Mouse (Mus musculus) forebrain, embryonic 15.5 days (tissue): ENCODE data around the gene Vmac. TPM values are rescaled to one million over a fixed set of nuclear protein-coding genes. Genes with fewer than 3 reads are reported as not detected.

Experiments
- ATAC-seq: fragments of 200-750 bp; cut with Nextera tagmentation; replicated peaks from 2 replicates; pipeline ENCODE4 v1.8.0; 2017; ENCODE audit warnings: mild to moderate bottlenecking, moderate TSS enrichment, moderate library complexity
- H3K27ac ChIP-seq: fragments of 300-500 bp; sonication (generic); replicated peaks from 2 replicates; pipeline ENCODE4 v1.5.1; 2015; ENCODE audit warnings: mild to moderate bottlenecking, inconsistent platforms
- H3K27me3 ChIP-seq: fragments of 300-500 bp; sonication (generic); 2 replicates; pipeline ENCODE4 v1.6.1; 2015; ENCODE audit warnings: inconsistent platforms
- H3K36me3 ChIP-seq: fragments of 300-500 bp; sonication (generic); 2 replicates; pipeline ENCODE4 v1.6.1; 2015; ENCODE audit warnings: mild to moderate bottlenecking, inconsistent platforms
- H3K4me1 ChIP-seq: fragments of 300-500 bp; sonication (generic); 2 replicates; pipeline ENCODE4 v1.6.1; 2015; ENCODE audit warnings: inconsistent platforms
- H3K4me2 ChIP-seq: fragments of 300-500 bp; sonication (generic); replicated peaks from 2 replicates; pipeline ENCODE4 v1.6.1; 2015; ENCODE audit warnings: mild to moderate bottlenecking, inconsistent platforms
- H3K4me3 ChIP-seq: fragments of 300-500 bp; sonication (generic); 2 replicates; pipeline ENCODE4 v1.5.1; 2015; ENCODE audit warnings: mild to moderate bottlenecking, inconsistent platforms
- H3K9ac ChIP-seq: fragments of 300-500 bp; sonication (generic); replicated peaks from 2 replicates; pipeline ENCODE4 v1.6.1; 2015; ENCODE audit warnings: mild to moderate bottlenecking, inconsistent platforms
- H3K9me3 ChIP-seq: fragments of 300-500 bp; sonication (generic); 2 replicates; pipeline ENCODE4 v1.6.1; 2016; ENCODE audit warnings: inconsistent platforms
- WGBS: fragments of 180-500 bp; shearing (Covaris S2); methylation state at CpG from one replicate; pipeline ENCODE4 v1.1.7; 2015; ENCODE audit warnings: mixed read lengths; 5-methylcytosine and 5-hydroxymethylcytosine counted together
- polyA plus RNA-seq: library from polyadenylated mRNA; unstranded; fragments of >200 nt; fragmentation: Nextera tagmentation; extraction: Ambion mirVana; gene quantifications from 2 replicates; pipeline ENCODE4 v1.2.1, GENCODE M21; 2015

Vmac gene
- 18.4 and 20.3 TPM in 2 replicates for polyA plus RNA-seq

- ATAC-seq = peak; percentile 80
- Histone ChIP-seq H3K9ac (peak within 1 kb of the TSS; percentile 93), H3K4me3 (peak within 1 kb of the TSS; percentile 75), H3K9me3 (no peaks in the 10 kb centered on the region), H3K4me1 (peaks cover 28% of the 10 kb centered on the region), H3K36me3 (peaks cover 16% of the 10 kb centered on the region), H3K4me2 (peak within 1 kb of the TSS; percentile 74), H3K27me3 (no peaks in the 10 kb centered on the region), H3K27ac (peak within 1 kb of the TSS; percentile 85)
- WGBS = under 1% methylated on average over 59 of the region's 59 CpGs
Observed at GRCm38 (mm10) chr17:56717363-56718058, at the start of gene Vmac, which contains the start of gene Ndufa11. Gene Vmac (minus strand): TSS chr17:56718022. Gene Ndufa11 (plus strand): TSS chr17:56717767.

- WGBS = 94% methylated on average over 27 of the region's 27 CpGs
- ATAC-seq = no peak
- H3K36me3 ChIP-seq = peaks cover 39% of the 10 kb centered on the region
- no peaks in the 10 kb centered on the region for H3K9me3 ChIP-seq
- H3K9ac ChIP-seq = no peak overlapping the region
- H3K4me3 ChIP-seq = no peak overlapping the region
- no peaks in the 10 kb centered on the region for H3K27me3 ChIP-seq
- peaks cover 26% of the 10 kb centered on the region for H3K4me1 ChIP-seq
- H3K27ac ChIP-seq = no peak overlapping the region
- H3K4me2 ChIP-seq = no peak overlapping the region
Observed at GRCm38 (mm10) chr17:56766631-56767405, 49.0 kb upstream of the Vmac start.

GRCm38 (mm10) chr17:56765431-56765830 is 47.6 kb upstream of the Vmac start:
- peak; percentile 12 for ATAC-seq
- Histone ChIP-seq H3K4me1 (peaks cover 30% of the 10 kb centered on the region), H3K4me3 (peak overlapping the region; percentile 78), H3K4me2 (peak overlapping the region; percentile 60), H3K36me3 (peaks cover 36% of the 10 kb centered on the region), H3K27me3 (peaks cover 2% of the 10 kb centered on the region; the same call in 1 of the 2 replicates), H3K9me3 (no peaks in the 10 kb centered on the region), H3K9ac (peak overlapping the region; percentile 75), H3K27ac (peak overlapping the region; percentile 97)
- WGBS = 50% methylated on average over 12 of the region's 12 CpGs

- no peaks in the 10 kb centered on the region for H3K9me3 ChIP-seq
- 1% methylated on average over 55 of the region's 58 CpGs for WGBS
- H3K4me3 ChIP-seq = peak within 1 kb of the TSS; percentile 78
- peaks cover 30% of the 10 kb centered on the region for H3K4me1 ChIP-seq
- peak; percentile 87 for ATAC-seq
- peak within 1 kb of the TSS; percentile 75 for H3K9ac ChIP-seq
- peak within 1 kb of the TSS; percentile 97 for H3K27ac ChIP-seq
- H3K36me3 ChIP-seq = peaks cover 29% of the 10 kb centered on the region
- peak within 1 kb of the TSS; percentile 60 for H3K4me2 ChIP-seq
- peaks cover 6% of the 10 kb centered on the region; the same call in 1 of the 2 replicates for H3K27me3 ChIP-seq
Observed at GRCm38 (mm10) chr17:56764474-56765354, 46.9 kb upstream of the Vmac start, which contains the start of gene Dus3l. Gene Dus3l (plus strand): TSS chr17:56764757.

GRCm38 (mm10) chr17:56763741-56764250 is 46.0 kb upstream of the Vmac start:
- Histone ChIP-seq H3K27me3 (peaks cover 6% of the 10 kb centered on the region; the same call in 1 of the 2 replicates), H3K9me3 (no peaks in the 10 kb centered on the region), H3K9ac (peak overlapping the region; percentile 75; the same call in 1 of the 2 replicates), H3K27ac (peak overlapping the region; percentile 97; the same call in 1 of the 2 replicates), H3K4me1 (peaks cover 30% of the 10 kb centered on the region), H3K4me2 (peak overlapping the region; percentile 60), H3K36me3 (peaks cover 20% of the 10 kb centered on the region), H3K4me3 (peak overlapping the region; percentile 78)
- 73% methylated on average over 8 of the region's 8 CpGs for WGBS
- ATAC-seq = no peak

- Histone ChIP-seq H3K27me3 (peaks cover 11% of the 10 kb centered on the region; the same call in 1 of the 2 replicates), H3K9me3 (no peaks in the 10 kb centered on the region), H3K4me1 (peaks cover 30% of the 10 kb centered on the region), H3K9ac (no peak overlapping the region), H3K4me3 (no peak overlapping the region), H3K27ac (peak overlapping the region; percentile 97), H3K36me3 (peaks cover 12% of the 10 kb centered on the region), H3K4me2 (peak overlapping the region; percentile 82)
- ATAC-seq = no peak
- WGBS = 48% methylated on average over 27 of the region's 27 CpGs
Observed at GRCm38 (mm10) chr17:56762769-56763731, 45.2 kb upstream of the Vmac start.

- peak; percentile 27 for ATAC-seq
- peak overlapping the region; percentile 55 for H3K4me3 ChIP-seq
- no peaks in the 10 kb centered on the region for H3K9me3 ChIP-seq
- peaks cover 38% of the 10 kb centered on the region for H3K4me1 ChIP-seq
- H3K27ac ChIP-seq = peak overlapping the region; percentile 97
- WGBS = under 1% methylated on average over 28 of the region's 28 CpGs
- H3K36me3 ChIP-seq = peaks cover 4% of the 10 kb centered on the region; the same call in 1 of the 2 replicates
- peak overlapping the region; percentile 82 for H3K4me2 ChIP-seq
- H3K9ac ChIP-seq = peak overlapping the region; percentile 66
- H3K27me3 ChIP-seq = peaks cover 19% of the 10 kb centered on the region
Observed at GRCm38 (mm10) chr17:56761991-56762410, 44.2 kb upstream of the Vmac start.

- Histone ChIP-seq H3K27me3 (peaks cover 28% of the 10 kb centered on the region), H3K9me3 (no peaks in the 10 kb centered on the region), H3K4me3 (no peak overlapping the region), H3K4me2 (no peak overlapping the region), H3K27ac (no peak overlapping the region), H3K4me1 (peaks cover 42% of the 10 kb centered on the region), H3K36me3 (no peaks in the 10 kb centered on the region), H3K9ac (no peak overlapping the region)
- no peak for ATAC-seq
- WGBS = 60% methylated on average over 3 of the region's 3 CpGs
Observed at GRCm38 (mm10) chr17:56761077-56761476, 43.3 kb upstream of the Vmac start.

- WGBS = 68% methylated on average over 7 of the region's 7 CpGs
Observed at GRCm38 (mm10) chr17:56759261-56759660, 41.4 kb upstream of the Vmac start.

GRCm38 (mm10) chr17:56758132-56758531 is 40.3 kb upstream of the Vmac start:
- no peak overlapping the region for H3K4me2 ChIP-seq
- H3K36me3 ChIP-seq = no peaks in the 10 kb centered on the region
- no peak overlapping the region for H3K27ac ChIP-seq
- H3K9me3 ChIP-seq = no peaks in the 10 kb centered on the region
- no peak overlapping the region for H3K9ac ChIP-seq
- peaks cover 56% of the 10 kb centered on the region for H3K27me3 ChIP-seq
- H3K4me3 ChIP-seq = no peak overlapping the region
- no peak for ATAC-seq
- H3K4me1 ChIP-seq = peaks cover 26% of the 10 kb centered on the region
- WGBS = 5% methylated on average over 12 of the region's 12 CpGs

More at GRCm38 (mm10) chr17:56759261-56759660, 41.4 kb upstream of the Vmac start:
- H3K4me2 ChIP-seq = no peak overlapping the region
- ATAC-seq = no peak
- no peak overlapping the region for H3K4me3 ChIP-seq
- peaks cover 35% of the 10 kb centered on the region for H3K4me1 ChIP-seq
- no peak overlapping the region for H3K9ac ChIP-seq
- peaks cover 46% of the 10 kb centered on the region for H3K27me3 ChIP-seq
- no peak overlapping the region for H3K27ac ChIP-seq
- no peaks in the 10 kb centered on the region for H3K9me3 ChIP-seq
- H3K36me3 ChIP-seq = no peaks in the 10 kb centered on the region
